Mouse (Mus musculus) CH12.LX (cell line): ENCODE results near the gene Spop.

Experiments used
- CHD1 ChIP-seq: IDR thresholded peaks from 2 replicates; pipeline ENCODE4 v1.6.1; 2012; ENCODE audit warnings: low read depth, low read length, improper control_type of control experiment, inconsistent platforms
- CTCF ChIP-seq, 2 experiments: IDR thresholded peaks in 1 of 2; conservative IDR thresholded peaks in 1 of 2; 2 replicates each; pipeline ENCODE4 v1.5.1; 2011 to 2012; ENCODE audit warnings: low read depth in 2 of 2, low read length in 2 of 2, improper control_type of control experiment in 1 of 2, inconsistent platforms in 1 of 2, mild to moderate bottlenecking in 1 of 2, moderate library complexity in 1 of 2
- E2F4 ChIP-seq: IDR thresholded peaks from 2 replicates; pipeline ENCODE4 v1.6.1; 2011; ENCODE audit warnings: low read depth, low read length, improper control_type of control experiment; ENCODE audit not compliant: insufficient replicate concordance
- EP300 ChIP-seq: IDR thresholded peaks from 2 replicates; pipeline ENCODE4 v1.6.1; 2011; ENCODE audit warnings: low read length, improper control_type of control experiment
- GABPA ChIP-seq: IDR thresholded peaks from 2 replicates; pipeline ENCODE4 v1.6.1; 2012; ENCODE audit warnings: low read depth, low read length, improper control_type of control experiment, inconsistent platforms; ENCODE audit not compliant: insufficient replicate concordance
- HCFC1 ChIP-seq: IDR thresholded peaks from 2 replicates; pipeline ENCODE4 v1.6.1; 2012; ENCODE audit warnings: low read depth, mild to moderate bottlenecking, inconsistent platforms, low read length, improper control_type of control experiment
- JUND ChIP-seq: conservative IDR thresholded peaks from 2 replicates; pipeline ENCODE4 v1.6.1; 2011; ENCODE audit warnings: low read depth, low read length, improper control_type of control experiment
- POLR2A ChIP-seq: IDR thresholded peaks from 2 replicates; pipeline ENCODE4 v1.6.1; 2011; ENCODE audit warnings: low read depth, mild to moderate bottlenecking, improper control_type of control experiment, low read length
- POLR2AphosphoS2 ChIP-seq: IDR thresholded peaks from 2 replicates; pipeline ENCODE4 v1.6.1; 2011; ENCODE audit warnings: low read depth, low read length, improper control_type of control experiment
- RAD21 ChIP-seq: IDR thresholded peaks from 2 replicates; pipeline ENCODE4 v1.6.1; 2011; ENCODE audit warnings: low read depth, mild to moderate bottlenecking, low read length, improper control_type of control experiment, moderate library complexity
- USF1 ChIP-seq: IDR thresholded peaks from 2 replicates; pipeline ENCODE4 v1.6.1; 2014; ENCODE audit warnings: low read depth, mild to moderate bottlenecking, inconsistent platforms, low read length, improper control_type of control experiment
- ZC3H11A ChIP-seq: IDR thresholded peaks from 2 replicates; pipeline ENCODE4 v1.6.1; 2012; ENCODE audit warnings: low read depth, mild to moderate bottlenecking, inconsistent platforms, low read length, improper control_type of control experiment
- ZMIZ1 ChIP-seq: IDR thresholded peaks from 2 replicates; pipeline ENCODE4 v1.6.1; 2012; ENCODE audit warnings: low read depth, mild to moderate bottlenecking, inconsistent platforms, low read length, improper control_type of control experiment

DNA sequence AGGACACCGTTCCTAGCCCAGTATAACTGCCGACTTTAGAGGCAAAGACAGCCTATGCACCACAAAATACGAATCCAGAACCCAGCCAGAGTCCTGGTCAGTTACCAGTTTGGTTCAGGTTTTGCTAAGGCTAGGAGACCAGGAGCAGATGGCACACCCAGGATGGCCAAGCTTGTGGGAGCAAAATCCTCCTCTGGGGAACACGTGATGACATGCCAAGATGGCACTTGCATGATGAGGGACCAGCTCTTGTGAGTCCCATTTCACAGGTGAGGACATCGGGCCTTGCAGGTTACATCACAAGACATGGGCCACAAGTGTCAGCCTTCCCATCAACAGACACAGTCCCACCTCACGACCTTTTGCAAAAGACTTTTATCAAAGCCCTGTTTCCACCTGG lies 98.5 kb downstream of the Spop start:
- no peak for TF ChIP-seq USF1
- TF ChIP-seq CHD1 = no peak
- no peak for TF ChIP-seq POLR2A
- TF ChIP-seq POLR2AphosphoS2 = no peak
- no peak for TF ChIP-seq CTCF (conservative IDR thresholded peaks at IDR 0.05 in 1 of 2, IDR thresholded peaks at IDR 0.05 in 1 of 2; ENCODE audit: low read depth in 2 of 2, low read length in 2 of 2)
- TF ChIP-seq GABPA = no peak
- TF ChIP-seq HCFC1 = no peak
- TF ChIP-seq ZC3H11A = no peak
- TF ChIP-seq RAD21 = no peak
- TF ChIP-seq ZMIZ1 = no peak
- no peak for TF ChIP-seq JUND
- TF ChIP-seq E2F4 = no peak
- no peak for TF ChIP-seq EP300
